Mouse (Mus musculus): Measurements from ENCODE around the gene Acsl1. TPM values are rescaled to one million over a fixed set of nuclear protein-coding genes. Genes with fewer than 3 reads are reported as not detected.
A peak's percentile ranks its signal among the peaks of the same experiment; 100 is the strongest.

Gene Acsl1
- total RNA-seq, 2 experiments from 2014 or later = 855 to 861 TPM

GRCm38 (mm10) chr8:46474120-46474519, 3.3 kb downstream of the Acsl1 start:
- no peak for DNase-seq
- intact Hi-C loops (cut with DNase I) = loop anchor here (5.0 to 10.0 kb wide), 2 partner anchors 33 to 261 kb away; partner anchors contain the start of gene Irf2

- no peak for DNase-seq
- intact Hi-C loops (cut with DNase I) = loop anchor here (5.0 to 10.0 kb wide), 2 partner anchors 33 to 260 kb away; partner anchors contain the start of gene Irf2
These were observed 3.8 kb downstream of the Acsl1 start for GRCm38 (mm10) chr8:46474634-46475033.

DNA sequence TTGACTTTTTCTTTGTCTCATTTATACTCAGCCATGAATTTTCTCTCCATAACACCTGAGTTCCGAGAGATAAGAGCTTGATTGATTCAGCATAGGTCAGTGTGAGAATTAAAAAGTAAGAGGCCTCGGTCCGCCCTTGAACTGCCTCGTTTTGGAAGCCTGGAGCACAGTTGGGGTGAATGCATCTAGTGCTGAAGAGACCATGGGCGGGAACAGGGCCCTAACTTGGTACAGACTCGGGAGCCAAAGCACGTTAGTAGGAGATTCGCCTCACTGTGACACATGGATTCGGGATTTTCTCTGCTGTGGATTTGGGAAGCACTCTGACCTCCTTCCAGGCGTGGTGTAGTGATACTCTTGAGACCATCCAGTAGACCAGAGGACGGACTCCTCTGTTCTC, 4.6 kb downstream of the Acsl1 start:
- no peak for DNase-seq
- intact Hi-C loops (cut with DNase I) = loop anchor here (10.0 kb wide), 1 partner anchor 259 kb away; the partner anchor contains the start of gene Irf2

GRCm38 (mm10) chr8:46475942-46476341, 5.1 kb downstream of the Acsl1 start:
- intact Hi-C loops (cut with DNase I) = loop anchor here (10.0 kb wide), 1 partner anchor 259 kb away; the partner anchor contains the start of gene Irf2

GRCm38 (mm10) chr8:46477747-46478458, 7.1 kb downstream of the Acsl1 start:
- no peak for DNase-seq
- intact Hi-C loops (cut with DNase I) = loop anchor here (10.0 kb wide), 1 partner anchor 257 kb away; the partner anchor contains the start of gene Irf2

More at GRCm38 (mm10) chr8:46475942-46476341, 5.1 kb downstream of the Acsl1 start:
- no peak for DNase-seq

DNA sequence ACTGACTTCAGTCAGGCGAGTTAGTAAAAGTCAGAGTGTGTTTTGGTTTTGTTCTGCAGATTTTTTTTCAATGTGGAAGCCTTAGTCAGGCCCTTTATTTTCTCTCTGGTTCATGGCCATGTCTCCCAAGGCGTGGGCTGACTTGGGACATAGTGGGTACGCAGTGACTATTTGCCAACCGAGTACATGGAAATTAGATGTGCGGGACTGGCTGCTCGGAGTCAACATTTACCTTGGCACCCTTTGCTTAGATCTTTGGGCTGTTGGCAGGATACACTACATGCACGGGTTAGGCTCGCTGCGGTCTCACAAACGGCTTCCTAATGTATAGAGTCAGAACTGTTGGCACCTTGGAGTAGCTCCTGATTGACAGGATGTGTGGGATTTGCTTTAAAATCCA, 7.9 kb downstream of the Acsl1 start:
- intact Hi-C loops (cut with DNase I) = loop anchor here (10.0 kb wide), 1 partner anchor 256 kb away; the partner anchor contains the start of gene Irf2
- no peak for DNase-seq

- intact Hi-C loops (cut with DNase I) = loop anchor here (10.0 kb wide), 1 partner anchor 255 kb away; the partner anchor contains the start of gene Irf2
- no peak for DNase-seq
These were observed 9.1 kb downstream of the Acsl1 start for GRCm38 (mm10) chr8:46479794-46480532.

GRCm38 (mm10) chr8:46480533-46480900, 9.7 kb downstream of the Acsl1 start:
- no peak for DNase-seq
- intact Hi-C loops (cut with DNase I) = no loop called here

GRCm38 (mm10) chr8:46482771-46483170, 11.9 kb downstream of the Acsl1 start:
- DNase-seq = no peak
- intact Hi-C loops (cut with DNase I) = no loop called here

DNA sequence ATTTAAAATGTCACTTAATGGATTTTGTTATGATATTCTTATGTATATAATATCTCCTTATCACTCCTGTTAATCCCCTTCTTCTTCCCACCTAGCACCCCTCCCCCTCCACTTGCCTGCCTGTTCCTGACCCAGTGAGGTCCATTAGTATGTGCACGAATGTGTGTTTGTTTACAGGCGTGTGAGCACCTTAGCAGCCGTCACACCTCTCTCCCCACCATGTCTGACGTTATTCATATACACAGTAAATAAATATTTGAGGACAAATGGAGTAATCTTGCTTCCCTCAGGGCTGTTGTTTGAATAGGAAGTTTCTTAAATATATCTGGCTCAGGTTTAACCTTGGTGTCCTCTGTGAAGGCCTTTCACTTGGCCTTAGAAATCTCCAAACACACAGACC, 12.4 kb downstream of the Acsl1 start:
- DNase-seq = no peak
- intact Hi-C loops (cut with DNase I) = no loop called here

GRCm38 (mm10) chr8:46484077-46484476, 13.2 kb downstream of the Acsl1 start:
- intact Hi-C loops (cut with DNase I) = no loop called here

DNA sequence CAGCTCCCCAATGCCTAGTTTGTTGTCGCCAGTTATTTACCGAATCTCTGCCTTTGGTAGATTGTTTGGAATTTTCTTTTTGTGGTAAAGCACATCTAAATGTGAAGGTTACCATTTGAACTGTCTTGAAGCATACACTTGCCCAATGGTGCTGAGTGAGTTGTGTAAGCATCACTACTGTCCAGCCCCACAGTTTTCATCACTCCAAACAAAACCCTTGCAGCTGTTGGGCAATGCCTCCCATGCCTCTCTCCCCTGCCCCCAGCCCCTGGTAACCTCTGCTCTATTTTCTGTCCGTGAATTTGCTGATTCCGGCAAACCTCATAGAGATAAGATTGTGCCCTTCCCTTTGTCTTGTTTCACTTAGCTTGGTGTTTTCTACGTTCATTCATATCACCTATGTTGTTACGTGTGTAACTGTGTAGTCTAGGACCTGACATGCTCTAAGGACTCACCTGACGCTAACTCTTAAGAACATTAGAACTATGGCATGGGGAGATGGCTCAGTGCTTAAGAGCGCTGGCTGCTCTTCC, 14.2 kb downstream of the Acsl1 start:
- DNase-seq = peak; percentile 0 to 2
- intact Hi-C loops (cut with DNase I) = no loop called here

More at GRCm38 (mm10) chr8:46484077-46484476, 13.2 kb downstream of the Acsl1 start:
- DNase-seq = peak; percentile 1 to 4

DNA sequence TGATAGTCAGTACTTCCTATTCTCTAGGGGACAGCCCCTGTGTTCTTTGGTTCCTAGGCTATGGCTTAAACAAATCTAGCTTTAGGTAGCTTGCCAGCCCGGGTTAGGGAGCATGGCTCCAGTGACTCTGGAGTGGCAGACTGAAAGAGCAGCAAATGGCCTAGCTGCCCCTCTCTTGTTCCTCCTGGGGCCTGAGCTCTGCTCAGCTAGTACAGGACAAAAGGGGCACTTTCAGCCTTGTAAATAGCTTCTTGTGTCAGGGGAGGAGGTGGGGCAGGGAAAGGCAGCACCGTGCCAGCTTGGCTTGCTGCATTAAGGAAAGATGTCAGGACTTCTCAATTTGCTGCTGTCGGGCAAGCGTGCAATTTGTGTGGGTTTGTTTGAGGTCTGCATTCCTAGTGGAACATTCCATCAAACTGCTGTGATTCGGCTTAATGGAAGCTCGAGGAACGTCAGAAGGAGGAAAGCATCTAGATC, 17.3 kb downstream of the Acsl1 start:
- intact Hi-C loops (cut with DNase I) = no loop called here
- peak in 1 of 2 experiments; percentile 34 for DNase-seq

GRCm38 (mm10) chr8:46489196-46489595, 18.4 kb downstream of the Acsl1 start:
- intact Hi-C loops (cut with DNase I) = no loop called here
- no peak for DNase-seq

DNA sequence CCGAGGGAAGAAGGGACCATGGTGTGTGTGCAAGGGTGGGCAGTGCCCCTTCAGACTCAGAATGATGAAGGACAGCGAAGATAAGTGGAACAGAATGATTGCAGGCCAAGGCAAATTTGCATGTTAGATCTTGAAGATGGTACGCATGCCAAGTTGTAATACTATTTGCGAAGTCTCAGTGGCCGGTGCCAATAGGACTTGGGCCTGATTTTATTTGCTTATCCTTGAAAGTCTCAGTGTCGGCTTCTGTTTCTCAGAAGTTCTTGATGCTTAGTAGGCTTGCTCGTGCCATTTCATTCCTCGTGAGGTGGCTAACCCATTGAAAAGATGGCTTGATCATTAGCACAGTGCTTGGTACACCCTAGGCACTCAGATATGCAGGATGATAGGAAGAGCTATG, 19.4 kb downstream of the Acsl1 start:
- DNase-seq = no peak
- intact Hi-C loops (cut with DNase I) = no loop called here

DNA sequence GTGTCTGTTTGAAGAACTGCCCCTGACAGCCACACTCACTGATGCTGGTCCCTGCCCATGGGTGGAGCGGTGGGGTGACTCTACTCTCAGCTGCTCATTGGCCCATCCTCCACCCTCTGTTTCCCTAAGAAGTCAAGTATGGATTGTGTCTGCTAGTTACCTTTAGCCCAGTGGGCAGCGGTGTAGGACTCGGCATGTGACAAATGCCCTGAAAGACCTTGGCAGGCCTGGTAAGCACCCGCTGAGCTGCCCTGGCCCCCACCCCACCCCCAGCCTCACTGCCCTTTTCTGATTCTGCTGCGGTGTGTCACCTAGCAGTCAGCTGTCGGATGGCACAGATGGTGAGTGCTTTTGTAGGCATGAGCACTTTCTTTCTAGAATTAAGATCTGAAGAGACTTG, 20.0 kb downstream of the Acsl1 start:
- intact Hi-C loops (cut with DNase I) = no loop called here
- peak; percentile 86 to 90 for DNase-seq

DNA sequence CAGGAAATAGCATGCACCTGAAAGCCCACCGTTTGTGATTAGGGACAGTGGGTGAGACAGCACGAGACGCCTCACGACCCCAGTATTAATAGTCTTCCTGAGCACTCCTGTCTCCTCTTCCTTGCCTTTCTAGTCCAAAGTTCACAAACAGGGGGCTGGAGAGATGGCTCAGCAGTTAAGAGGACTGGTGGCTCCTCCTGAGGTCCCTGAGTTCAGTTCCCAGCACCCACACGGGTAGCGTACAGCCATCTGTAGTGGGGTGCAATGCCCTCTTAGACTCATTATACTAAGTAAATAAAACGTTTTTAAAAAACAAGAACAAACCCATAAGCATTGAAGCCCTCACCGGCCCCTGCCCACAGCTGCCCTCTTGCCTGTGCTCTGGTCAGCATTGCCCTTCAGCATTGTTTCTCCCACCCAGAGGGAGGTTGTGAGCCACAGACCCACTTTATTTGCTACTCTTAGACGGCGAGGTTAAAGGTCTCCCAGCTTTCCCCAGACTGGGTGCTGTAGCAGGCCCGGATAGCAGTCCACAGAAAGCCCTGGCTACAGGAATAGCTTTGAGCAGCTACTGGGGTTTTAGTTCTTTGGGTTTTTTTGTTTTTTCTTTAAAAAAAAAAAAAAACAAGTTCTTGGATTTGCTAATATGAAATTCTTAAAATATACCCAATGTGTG, 22.8 kb downstream of the Acsl1 start:
- DNase-seq = no peak
- intact Hi-C loops (cut with DNase I) = no loop called here

DNA sequence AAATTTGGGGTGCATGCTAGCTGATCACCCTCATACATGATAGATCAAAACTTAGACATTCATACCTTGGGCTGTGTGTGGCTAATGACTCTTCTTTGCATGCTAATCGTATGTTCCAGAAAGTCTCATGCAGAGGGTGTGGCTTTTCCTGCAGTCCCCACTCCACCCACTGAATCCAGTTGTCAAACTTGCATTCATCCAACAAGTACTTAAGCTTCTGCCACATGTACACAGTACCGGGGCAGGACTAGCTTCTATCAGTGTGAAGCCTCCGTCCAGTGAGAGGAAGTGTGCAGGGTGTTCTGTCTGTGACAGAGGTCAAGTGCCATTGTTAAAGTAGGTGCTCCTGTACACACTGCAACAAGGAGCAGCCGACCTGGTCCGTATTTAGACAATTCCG, 26.0 kb downstream of the Acsl1 start:
- intact Hi-C loops (cut with DNase I) = loop anchor here (2.0 kb wide), 1 partner anchor 82 kb away; no protein-coding TSS in a partner anchor
- DNase-seq = no peak

DNA sequence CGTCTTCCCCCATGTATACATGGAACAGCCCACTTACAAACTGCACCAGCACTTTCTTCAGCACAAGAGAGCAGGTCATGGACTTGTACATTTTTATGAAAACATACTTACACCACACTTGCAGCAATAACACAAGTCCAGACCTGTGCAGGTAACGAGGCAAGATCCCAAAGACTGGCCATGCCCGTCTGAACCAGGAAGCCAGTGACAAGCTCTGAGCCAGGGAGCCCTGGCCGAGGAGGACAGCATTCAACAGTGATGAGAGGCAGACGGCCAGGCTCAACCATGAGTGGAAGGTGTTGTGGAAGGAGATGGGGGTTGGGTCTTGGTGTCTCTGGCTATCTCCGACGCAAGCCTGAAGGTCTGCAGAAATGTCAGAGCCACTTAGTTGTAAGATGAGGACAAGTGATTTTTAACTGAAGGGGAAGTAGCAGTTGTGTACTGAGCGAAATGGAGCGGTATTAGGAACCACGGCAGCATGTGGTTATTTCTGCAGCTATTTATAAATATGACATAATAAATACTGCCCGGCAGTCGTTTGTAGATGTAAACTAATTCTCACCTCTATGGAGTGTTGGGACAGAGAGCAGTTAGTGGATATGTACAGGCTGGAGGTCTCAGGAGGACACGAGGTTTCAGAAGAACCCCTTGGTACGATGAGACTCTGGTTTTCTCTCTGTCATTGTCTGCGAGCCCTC, 26.6 kb downstream of the Acsl1 start:
- DNase-seq = no peak
- intact Hi-C loops (cut with DNase I) = loop anchor here (2.0 kb wide), 1 partner anchor 83 kb away; no protein-coding TSS in a partner anchor
